Mouse (Mus musculus) left cerebral cortex, postnatal 4 days (tissue): ENCODE data around the gene Rnf181. TPM values are rescaled to one million over a fixed set of nuclear protein-coding genes. Genes with fewer than 3 reads are reported as not detected.
A peak's percentile ranks its signal among the peaks of the same experiment; 100 is the strongest.

Source experiments
- DNase-seq: peaks from one replicate; pipeline ENCODE4 v3.0.0-alpha.2; 2022
- intact Hi-C: fragments of 180-260 bp; cut with DNase I; formaldehyde crosslinking; loops from one replicate; pipeline ENCODE4 v1.15.1; 2025
- total RNA-seq, 2 experiments: library from RNA; stranded (reverse); gene quantifications; 2 replicates each; pipeline ENCODE4 v1.2.3; 2021

The Rnf181 gene
- total RNA-seq, 2 experiments from 2014 or later: 56.5 to 57.0 TPM

DNA sequence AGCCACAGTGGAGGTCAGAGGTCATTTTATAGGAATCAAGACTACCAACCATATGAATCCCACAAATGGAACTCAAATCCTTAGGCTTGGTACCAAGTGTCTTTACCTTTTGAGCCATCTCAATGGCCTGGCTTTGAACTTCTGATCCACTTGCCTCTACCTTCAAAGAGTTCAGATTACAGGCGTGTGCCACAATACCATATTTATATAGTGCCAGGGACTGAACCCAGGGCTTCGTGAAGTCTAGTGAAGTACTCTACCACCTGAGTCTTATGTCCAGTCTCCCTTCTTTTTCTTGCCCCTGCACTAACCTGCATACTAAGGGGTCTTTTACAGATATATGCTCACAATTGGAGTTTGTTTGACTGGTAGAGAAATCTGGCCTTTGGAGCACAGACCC, 19.8 kb upstream of the Rnf181 start:
- intact Hi-C loops: no loop called here
- no peak for DNase-seq

- intact Hi-C loops: no loop called here
- no peak for DNase-seq
Measured at GRCm38 (mm10) chr6:72385258-72385657, 18.5 kb upstream of the Rnf181 start.

- intact Hi-C loops: no loop called here
- no peak for DNase-seq
Measured at GRCm38 (mm10) chr6:72383952-72384351, 17.2 kb upstream of the Rnf181 start.

DNA sequence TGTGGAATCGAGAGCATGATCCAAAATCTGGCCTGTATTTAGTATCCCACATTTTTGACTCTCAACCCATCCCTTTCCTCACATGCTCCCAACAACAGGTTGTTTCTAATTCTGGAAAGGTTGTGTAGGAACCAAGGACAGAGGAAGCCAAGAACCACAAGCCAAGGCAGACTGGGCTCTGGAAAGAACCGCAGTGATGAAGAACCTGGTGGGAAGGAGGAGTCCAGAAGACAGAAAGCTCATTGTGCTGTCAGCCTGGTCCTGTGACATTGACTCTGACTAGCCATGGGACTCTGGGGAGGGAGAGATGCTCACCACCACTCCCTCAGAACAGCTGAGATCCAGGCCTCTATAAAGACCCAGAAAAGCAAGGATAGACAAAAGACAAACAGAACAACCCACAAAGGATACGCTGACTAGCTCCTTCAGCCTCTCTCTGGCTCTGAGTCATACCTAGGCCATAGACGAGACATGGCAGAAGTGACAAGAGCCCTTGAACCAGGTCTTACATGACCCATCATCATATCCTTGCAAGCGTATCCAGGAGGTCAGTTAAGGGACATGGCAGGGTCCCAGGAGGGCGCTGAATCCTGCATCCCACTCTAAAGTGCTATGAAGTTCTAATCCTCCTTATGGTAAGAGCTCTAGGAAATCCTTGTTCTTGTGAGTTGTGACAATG, 16.5 kb upstream of the Rnf181 start:
- DNase-seq: no peak
- intact Hi-C loops: no loop called here

GRCm38 (mm10) chr6:72382494-72382893, 15.7 kb upstream of the Rnf181 start:
- DNase-seq: no peak
- intact Hi-C loops: no loop called here

DNA sequence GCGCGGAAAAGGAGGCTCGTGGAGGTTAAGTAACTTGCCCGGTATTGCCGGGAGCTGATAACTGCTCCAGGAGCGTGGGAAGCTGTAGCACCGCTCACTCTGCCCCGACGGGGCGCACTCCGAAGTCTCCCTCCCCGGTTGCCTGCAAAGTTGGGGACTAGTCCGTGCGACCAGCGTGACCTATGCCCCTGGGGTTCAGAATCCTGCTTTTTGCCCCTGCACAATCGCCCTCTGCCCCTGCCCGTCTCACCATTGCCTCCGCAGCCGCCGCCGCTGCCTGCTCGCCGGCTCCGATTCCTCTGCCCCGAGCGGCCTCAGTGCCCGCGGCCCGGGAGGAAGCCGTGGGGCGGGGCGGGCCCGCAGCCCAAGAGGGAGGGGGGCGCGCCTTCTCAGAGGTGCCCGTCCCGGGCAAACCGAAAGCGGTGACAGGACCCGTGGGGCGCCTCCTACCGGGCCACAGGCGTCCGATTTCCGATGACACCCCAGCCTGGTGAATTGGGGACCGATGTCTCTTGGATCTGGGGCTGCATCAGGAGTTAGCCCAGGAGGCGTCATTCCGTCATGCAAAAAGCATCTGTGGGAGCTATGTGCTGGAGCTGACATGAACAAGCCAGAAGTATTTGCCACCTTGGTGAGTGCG, 13.5 kb upstream of the Rnf181 start, which contains the start of gene Vamp5:
Gene Vamp5, minus strand, starts transcription at position 338 of the 640 bp plus-strand sequence.
- peak; percentile 40 for DNase-seq
- intact Hi-C loops: no loop called here

DNA sequence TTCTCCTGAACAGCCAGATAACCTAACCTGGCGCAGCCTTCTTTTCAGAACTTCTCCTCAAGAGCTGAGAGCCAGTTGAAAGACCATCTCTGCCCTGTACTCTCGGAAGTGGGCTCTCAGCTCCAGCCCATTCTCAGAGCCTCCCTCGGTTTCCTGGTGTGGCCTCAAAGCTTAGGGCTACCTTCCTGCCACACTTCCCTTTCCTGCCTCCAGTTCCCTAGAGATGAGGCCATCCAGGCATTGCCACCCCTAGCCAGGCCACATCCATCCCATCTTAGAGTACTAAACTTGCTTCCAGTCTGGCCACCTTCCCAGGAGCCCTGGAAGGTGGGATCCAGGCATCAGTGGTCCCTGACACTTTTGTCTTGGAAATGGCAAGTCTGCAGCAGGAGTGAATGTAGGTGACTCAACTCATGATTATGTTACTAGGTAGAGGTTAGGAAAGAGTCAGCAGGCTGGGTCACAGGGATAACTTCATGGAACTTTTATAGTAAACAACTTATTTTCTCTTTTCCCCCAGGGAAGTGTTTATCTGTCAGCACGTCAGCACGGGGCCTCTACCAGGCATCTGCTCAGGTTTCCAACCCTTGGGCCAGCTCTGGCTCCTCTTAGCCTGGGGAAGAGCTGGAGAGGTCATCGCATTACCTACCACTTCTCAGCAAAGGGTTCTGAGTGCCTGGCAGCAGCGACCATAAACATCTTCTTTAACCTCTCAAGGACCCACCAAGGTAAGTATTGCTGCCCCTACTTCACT, 12.8 kb upstream of the Rnf181 start:
- DNase-seq: no peak
- intact Hi-C loops: no loop called here

- intact Hi-C loops: no loop called here
- no peak for DNase-seq
Measured at GRCm38 (mm10) chr6:72378510-72379234, 11.9 kb upstream of the Rnf181 start.

DNA sequence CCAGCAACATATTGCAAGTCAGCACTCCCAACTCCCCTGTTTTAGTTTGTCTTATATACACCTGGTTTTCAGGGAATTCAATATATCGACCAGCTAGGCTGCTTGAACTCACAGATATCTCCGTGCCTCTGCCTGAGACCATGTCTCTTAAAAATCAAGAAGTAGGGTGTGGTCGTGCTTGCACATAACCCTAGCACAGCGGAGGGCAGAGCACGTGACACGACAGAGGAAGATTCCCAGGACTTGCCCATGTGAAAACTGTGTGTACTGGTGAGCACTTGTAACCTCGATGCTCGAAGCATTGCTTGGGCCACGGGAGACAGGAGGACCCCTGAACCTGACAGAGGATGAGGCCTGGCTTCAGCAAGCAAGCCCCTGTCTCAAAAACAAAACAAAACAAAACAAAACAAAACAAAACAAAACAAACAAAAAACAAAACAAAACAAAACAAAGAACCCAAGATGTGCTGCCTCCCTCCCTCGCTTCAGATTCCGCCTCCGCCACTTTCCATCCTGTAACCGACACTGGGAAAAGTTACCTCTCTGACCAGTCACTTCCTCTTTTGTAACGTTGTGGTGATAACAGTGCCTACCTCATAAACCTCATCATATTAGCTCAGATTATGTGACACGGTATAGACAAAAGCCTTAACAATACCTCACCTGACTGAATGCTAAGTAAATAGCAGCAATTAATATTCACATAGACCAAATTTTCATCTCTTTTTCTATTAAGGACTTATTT, 8.2 kb upstream of the Rnf181 start:
- DNase-seq: no peak

DNA sequence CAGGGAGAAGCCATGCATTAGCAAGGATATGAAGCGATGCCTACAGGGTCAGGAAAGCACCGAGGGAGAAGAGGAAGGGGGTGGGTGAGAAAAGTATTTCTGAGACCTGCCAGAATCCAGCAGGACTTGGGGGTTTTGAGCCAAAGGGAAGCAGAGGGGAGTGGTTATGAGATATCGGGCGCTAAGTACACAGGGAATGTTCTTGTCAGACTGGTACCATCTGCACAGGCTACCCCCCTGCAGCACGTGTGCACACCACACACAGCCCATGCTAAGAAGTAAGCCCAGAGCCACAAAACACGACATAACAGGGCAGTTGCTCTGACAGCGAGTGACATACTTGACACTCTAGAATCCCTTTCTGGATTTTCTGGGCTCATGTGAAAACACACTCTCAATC, 7.5 kb upstream of the Rnf181 start:
- DNase-seq: no peak
- intact Hi-C loops: no loop called here

More for the DNA sequence above, 8.2 kb upstream of the Rnf181 start:
- intact Hi-C loops: no loop called here

DNA sequence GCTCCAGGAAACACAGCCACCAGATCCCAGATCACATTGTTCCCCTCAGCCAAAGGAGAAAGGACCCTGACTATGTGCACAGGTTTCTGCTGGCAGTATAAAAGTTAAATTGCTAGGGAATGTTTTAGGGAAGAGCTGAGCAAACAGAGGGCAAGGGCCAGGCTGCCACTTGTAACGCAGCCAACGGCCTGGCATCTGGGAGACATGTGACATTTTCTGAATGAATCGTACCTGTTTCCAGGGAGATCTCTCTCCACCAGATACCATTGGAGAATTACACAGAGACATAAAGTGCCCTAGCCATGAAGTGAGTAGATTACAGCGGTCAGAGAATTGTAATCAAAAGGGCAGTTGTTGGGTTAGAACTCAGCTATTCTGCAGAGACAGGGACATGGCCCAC, 6.4 kb upstream of the Rnf181 start:
- DNase-seq: no peak
- intact Hi-C loops: no loop called here

GRCm38 (mm10) chr6:72371571-72371970, 4.8 kb upstream of the Rnf181 start:
- intact Hi-C loops: no loop called here
- DNase-seq: no peak

GRCm38 (mm10) chr6:72371147-72371546, 4.4 kb upstream of the Rnf181 start:
- intact Hi-C loops: no loop called here

GRCm38 (mm10) chr6:72370091-72370490, 3.3 kb upstream of the Rnf181 start:
- intact Hi-C loops: no loop called here
- DNase-seq: no peak

More at GRCm38 (mm10) chr6:72371147-72371546, 4.4 kb upstream of the Rnf181 start:
- no peak for DNase-seq

DNA sequence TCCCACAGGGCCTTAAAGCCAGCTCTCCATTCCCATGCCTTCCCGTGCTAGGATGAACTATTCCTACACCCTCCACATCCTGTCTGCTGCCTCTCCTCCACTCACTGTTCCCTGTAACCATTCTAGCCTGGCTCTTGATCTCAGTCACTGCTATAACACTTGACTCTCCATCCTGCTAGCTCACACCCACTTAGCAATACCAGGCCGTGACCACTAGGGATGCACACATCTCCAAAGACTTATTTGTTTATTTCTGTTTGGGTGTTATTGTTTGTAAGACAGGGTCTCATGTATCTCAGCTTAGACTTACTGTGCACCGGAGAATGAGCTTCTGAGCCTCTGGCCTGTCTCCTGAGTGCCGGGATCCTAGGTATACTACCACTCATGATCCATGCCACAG, 2.8 kb upstream of the Rnf181 start:
- no peak for DNase-seq
- intact Hi-C loops: loop anchor here (5.0 kb wide), 1 partner anchor 38 kb away; no protein-coding TSS in a partner anchor

DNA sequence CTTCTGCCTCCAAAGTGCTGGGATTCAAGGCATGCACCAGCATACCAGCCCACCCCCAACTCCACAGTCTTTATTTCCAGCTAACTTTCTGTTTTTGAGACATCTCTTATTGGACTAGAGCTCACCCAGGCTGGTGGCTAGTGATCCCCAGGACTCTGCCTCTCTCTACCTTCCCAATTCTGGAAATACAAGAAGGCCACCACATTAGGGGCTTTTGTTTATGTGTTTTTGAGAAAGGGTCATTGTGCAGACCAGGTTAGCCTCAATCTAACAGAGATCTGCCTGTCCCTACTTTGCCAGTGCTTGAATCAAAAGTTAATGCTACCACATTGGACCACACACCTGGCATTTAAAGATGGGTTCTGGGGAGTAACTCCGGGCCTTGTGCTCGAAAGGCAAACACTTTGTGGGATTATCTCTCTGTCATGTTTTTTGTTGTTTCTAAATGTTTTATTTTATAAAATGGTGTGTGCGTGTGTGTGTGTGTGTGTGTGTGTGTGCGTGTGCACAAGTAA, 761 bp upstream of the Rnf181 start:
- DNase-seq: no peak
- intact Hi-C loops: loop anchor here (5.0 kb wide), 1 partner anchor 40 kb away; no protein-coding TSS in a partner anchor

DNA sequence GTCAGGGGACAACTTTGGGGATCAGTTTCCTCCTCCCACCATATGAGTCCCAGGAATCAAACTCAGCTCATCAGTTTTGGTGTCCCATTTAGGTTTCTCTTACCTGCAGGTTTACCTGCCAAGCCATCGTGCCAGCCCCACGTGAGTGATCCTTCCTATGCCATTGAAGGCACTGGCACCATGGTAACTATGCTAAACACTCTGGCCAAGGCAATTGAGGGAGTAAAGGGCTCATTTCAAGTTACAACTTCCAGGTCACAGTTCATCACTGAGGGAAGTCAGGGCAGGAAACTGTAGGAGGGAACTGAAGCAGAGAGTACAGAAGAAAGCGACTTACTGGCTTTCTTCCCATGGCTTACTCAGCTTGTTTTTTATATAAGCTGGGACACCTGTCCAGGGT, 452 bp downstream of the Rnf181 start:
- no peak for DNase-seq
- intact Hi-C loops: loop anchor here (5.0 kb wide), 1 partner anchor 41 kb away; no protein-coding TSS in a partner anchor

- intact Hi-C loops: loop anchor here (5.0 kb wide), 1 partner anchor 42 kb away; no protein-coding TSS in a partner anchor
Measured at GRCm38 (mm10) chr6:72364985-72365384, 1.8 kb downstream of the Rnf181 start.

DNA sequence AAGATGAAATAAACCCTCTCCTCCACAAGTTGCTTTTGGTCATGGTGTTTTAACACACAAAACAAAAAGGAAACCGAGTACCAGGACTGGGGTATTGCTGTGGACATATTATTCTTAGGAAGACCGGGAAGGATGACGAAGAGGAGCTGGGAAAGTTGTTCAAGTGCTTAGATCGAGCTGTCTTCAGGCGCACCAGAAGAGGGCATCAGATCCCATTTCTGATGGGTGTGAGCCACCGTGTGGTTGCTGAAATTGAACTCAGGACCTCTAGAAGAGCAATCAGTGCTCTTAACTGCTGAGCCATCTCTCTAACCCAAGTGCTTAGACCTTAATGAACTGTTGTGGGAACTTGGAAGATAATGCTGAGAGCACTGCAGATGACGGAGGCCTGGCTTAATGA, 2.7 kb downstream of the Rnf181 start:
- no peak for DNase-seq
- intact Hi-C loops: no loop called here

More at GRCm38 (mm10) chr6:72364985-72365384, 1.8 kb downstream of the Rnf181 start:
- DNase-seq: no peak
